Mouse (Mus musculus) liver, postnatal 0 days (tissue): ENCODE measurements around the gene Smim23. TPM values are rescaled to one million over a fixed set of nuclear protein-coding genes. Genes with fewer than 3 reads are reported as not detected.

Experiments used
- ATAC-seq: fragments of 200-750 bp; cut with Nextera tagmentation; 2 replicates; pipeline ENCODE4 v1.8.0; 2017; ENCODE audit warnings: mild to moderate bottlenecking, moderate library complexity
- DNase-seq: peaks from one replicate; pipeline ENCODE4 v3.0.0-alpha.2; 2016
- H3K27ac ChIP-seq: fragments of 300-500 bp; sonication (generic); 2 replicates; pipeline ENCODE4 v1.5.1; 2014; ENCODE audit warnings: antibody characterized with exemption, moderate library complexity, mild to moderate bottlenecking, low read depth
- H3K27me3 ChIP-seq: fragments of 300-500 bp; sonication (generic); 2 replicates; pipeline ENCODE4 v1.6.1; 2014; ENCODE audit warnings: low read length, control low read depth, mixed read lengths; ENCODE audit not compliant: insufficient read depth
- H3K36me3 ChIP-seq: fragments of 300-500 bp; sonication (generic); replicated peaks from 2 replicates; pipeline ENCODE4 v1.6.1; 2014; ENCODE audit warnings: mild to moderate bottlenecking, control low read depth, low read length, moderate library complexity, mixed read lengths; ENCODE audit not compliant: insufficient read depth
- H3K4me1 ChIP-seq: fragments of 300-500 bp; sonication (generic); 2 replicates; pipeline ENCODE4 v1.6.1; 2014; ENCODE audit warnings: antibody characterized with exemption, mild to moderate bottlenecking, control low read depth; ENCODE audit not compliant: insufficient read depth
- H3K4me2 ChIP-seq: fragments of 300-500 bp; sonication (generic); 2 replicates; pipeline ENCODE4 v1.6.1; 2014; ENCODE audit warnings: low read depth, mild to moderate bottlenecking, low read length, moderate library complexity, mixed read lengths
- H3K4me3 ChIP-seq: fragments of 300-500 bp; sonication (generic); 2 replicates; pipeline ENCODE4 v1.5.1; 2014; ENCODE audit warnings: low read depth, low read length
- H3K9ac ChIP-seq: fragments of 300-500 bp; sonication (generic); replicated peaks from 2 replicates; pipeline ENCODE4 v1.6.1; 2014; ENCODE audit warnings: mild to moderate bottlenecking, moderate library complexity
- H3K9me3 ChIP-seq: fragments of 300-500 bp; sonication (generic); 2 replicates; pipeline ENCODE4 v1.6.1; 2016; ENCODE audit warnings: mild to moderate bottlenecking, control low read depth, low read length, mixed read lengths
- CTCF ChIP-seq: sonication (generic); IDR thresholded peaks from 2 replicates; pipeline ENCODE4 v1.5.1; 2016; ENCODE audit warnings: antibody characterized with exemption, low read depth
- EP300 ChIP-seq: IDR thresholded peaks from 2 replicates; pipeline ENCODE4 v1.6.1; 2016; ENCODE audit warnings: antibody characterized with exemption, low read depth, mild to moderate bottlenecking
- WGBS: fragments of 180-500 bp; shearing (Covaris S2); extraction: QIAGEN DNeasy Blood & Tissue Kit; methylation state at CpG from one replicate; pipeline ENCODE4 v1.1.7; 2014; ENCODE audit not compliant: insufficient replicate concordance; 5-methylcytosine and 5-hydroxymethylcytosine counted together
- polyA plus RNA-seq: library from polyadenylated mRNA; unstranded; fragments of >200 nt; fragmentation: Nextera tagmentation; extraction: Ambion mirVana; gene quantifications from 2 replicates; pipeline ENCODE4 v1.2.1, GENCODE M21; 2015

Gene Smim23
- not detected in 2 replicates for polyA plus RNA-seq

DNA sequence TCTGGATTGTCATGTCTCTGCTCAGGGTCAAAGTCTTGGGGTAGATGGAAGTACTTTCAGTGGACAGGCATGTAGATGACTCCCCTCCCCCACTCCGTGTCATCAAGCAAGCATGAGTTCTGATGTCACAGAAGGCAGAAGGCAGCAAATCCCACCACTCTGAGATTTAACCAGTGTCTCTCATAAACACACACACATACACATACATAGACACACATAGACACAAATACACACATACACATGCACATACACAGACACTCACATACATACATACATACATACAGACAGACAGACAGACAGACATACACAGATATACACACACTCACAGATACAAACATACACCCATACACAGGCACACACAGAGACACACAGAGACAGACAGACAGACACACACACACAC, at the start of gene Smim23:
Gene Smim23 (minus strand): TSS at position 101 of the 400 bp plus-strand sequence.
- WGBS: 75% methylated on average over 1 of the region's 1 CpGs
- TF ChIP-seq CTCF: no peak
- no peak for TF ChIP-seq EP300

DNA sequence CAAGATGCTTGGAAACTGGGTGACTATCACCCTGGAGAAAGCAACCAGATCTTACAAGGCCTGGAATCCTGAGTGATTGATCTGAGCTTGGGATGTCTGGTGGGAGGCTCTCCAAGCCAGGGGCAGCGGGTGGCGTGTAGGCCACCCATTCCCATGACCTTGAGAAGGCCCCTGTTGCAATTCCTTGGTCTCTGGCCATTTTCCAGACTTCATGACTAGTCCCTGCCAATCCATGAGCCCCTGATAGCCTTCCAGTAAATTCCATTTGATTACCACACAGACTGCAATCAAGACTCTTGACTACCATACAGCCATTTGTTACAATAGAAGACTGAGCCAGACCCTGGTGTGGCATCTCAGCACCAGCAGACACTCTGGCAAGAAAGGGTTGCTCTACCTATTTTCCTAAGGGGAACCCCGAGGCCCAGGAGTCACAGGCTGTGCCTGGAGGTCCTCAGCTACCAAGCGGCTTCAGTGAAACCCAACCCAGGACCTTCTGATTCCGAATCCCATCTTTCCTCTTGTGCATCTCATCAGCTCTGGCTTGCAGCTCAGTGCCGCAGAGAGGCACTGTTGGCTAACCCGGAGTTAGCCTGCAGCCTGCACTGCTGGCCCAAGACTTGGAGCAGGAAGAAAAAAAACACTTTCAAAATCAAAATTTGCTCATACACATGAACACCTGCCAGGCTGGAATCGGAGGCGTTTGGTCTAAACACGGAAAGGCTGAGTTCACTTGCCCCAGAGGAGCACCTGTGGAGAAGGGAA, 44.4 kb upstream of the Smim23 start:
- WGBS: 71% methylated on average over 10 of the region's 10 CpGs
- Histone ChIP-seq H3K9ac (no peak overlapping the region), H3K4me2 (no peak overlapping the region), H3K9me3 (no peaks in the 10 kb centered on the region), H3K4me1 (no peaks in the 10 kb centered on the region), H3K4me3 (no peak overlapping the region), H3K36me3 (no peaks in the 10 kb centered on the region), H3K27ac (no peak overlapping the region), H3K27me3 (no peaks in the 10 kb centered on the region)
- DNase-seq (no peak), ATAC-seq (no peak)
- TF ChIP-seq CTCF (no peak), EP300 (no peak)

More for the DNA sequence above, at the start of gene Smim23:
- ATAC-seq: no peak
- Histone ChIP-seq H3K27ac (no peak within 1 kb of the TSS), H3K4me2 (no peak within 1 kb of the TSS), H3K4me1 (no peaks in the 10 kb centered on the region), H3K4me3 (no peak within 1 kb of the TSS), H3K9ac (no peak within 1 kb of the TSS), H3K36me3 (no peaks in the 10 kb centered on the region), H3K9me3 (no peaks in the 10 kb centered on the region), H3K27me3 (no peaks in the 10 kb centered on the region)
- no peak for DNase-seq

DNA sequence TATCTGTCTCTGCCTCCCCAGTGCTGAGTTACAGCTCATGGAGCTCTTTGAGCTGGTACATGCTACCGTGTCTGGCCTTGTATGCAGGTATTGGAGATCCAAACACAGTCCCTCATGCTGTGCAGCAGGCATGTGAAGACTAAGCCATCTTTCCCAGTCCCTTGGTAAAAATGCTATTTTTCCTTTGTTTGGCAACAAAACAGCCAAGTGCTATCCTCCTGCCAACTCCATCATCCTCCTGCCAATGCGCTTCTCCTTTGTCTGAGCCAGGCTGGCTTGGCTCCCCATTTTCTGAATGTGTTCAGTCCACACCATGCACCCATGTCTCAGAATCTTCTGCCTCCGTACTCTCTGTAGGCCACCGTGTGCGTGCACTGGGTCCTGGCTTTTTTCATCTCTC, 40.2 kb upstream of the Smim23 start:
- no peak for ATAC-seq
- 86% methylated on average over 5 of the region's 5 CpGs for WGBS
- Histone ChIP-seq H3K4me1 (no peaks in the 10 kb centered on the region), H3K36me3 (no peaks in the 10 kb centered on the region), H3K9me3 (no peaks in the 10 kb centered on the region), H3K27ac (no peak overlapping the region), H3K4me2 (no peak overlapping the region), H3K9ac (no peak overlapping the region), H3K27me3 (no peaks in the 10 kb centered on the region), H3K4me3 (no peak overlapping the region)
- TF ChIP-seq EP300: no peak
- no peak for TF ChIP-seq CTCF
- no peak for DNase-seq

DNA sequence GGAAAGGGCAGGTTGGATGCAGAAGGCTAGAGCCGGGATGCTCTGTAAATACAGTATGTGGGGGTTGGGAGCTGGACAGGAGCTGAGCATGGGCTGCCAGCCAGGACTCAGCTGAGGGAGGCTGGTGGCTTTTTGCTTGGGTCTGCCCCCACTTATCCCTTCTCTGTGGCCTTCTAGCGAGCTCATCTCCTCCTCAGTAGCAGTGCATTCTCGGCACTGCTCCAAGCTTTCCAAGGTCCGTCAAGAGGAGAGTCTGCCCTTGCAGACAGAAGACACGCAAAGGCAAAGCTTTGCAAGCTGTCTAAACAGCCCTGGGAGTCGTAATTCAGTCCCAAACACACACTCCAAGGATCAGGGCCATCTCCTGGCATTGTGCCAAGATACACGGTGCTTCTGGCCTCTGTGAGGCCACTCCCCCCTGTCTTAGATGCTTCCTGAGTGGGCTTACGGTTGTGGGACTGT, 33.0 kb upstream of the Smim23 start:
- Histone ChIP-seq H3K9me3 (no peaks in the 10 kb centered on the region), H3K9ac (no peak overlapping the region), H3K27me3 (no peaks in the 10 kb centered on the region), H3K4me2 (no peak overlapping the region), H3K4me3 (no peak overlapping the region), H3K36me3 (no peaks in the 10 kb centered on the region), H3K27ac (no peak overlapping the region), H3K4me1 (no peaks in the 10 kb centered on the region)
- no peak for TF ChIP-seq CTCF
- TF ChIP-seq EP300: no peak
- 29% methylated on average over 8 of the region's 8 CpGs for WGBS
- ATAC-seq (no peak), DNase-seq (no peak)

DNA sequence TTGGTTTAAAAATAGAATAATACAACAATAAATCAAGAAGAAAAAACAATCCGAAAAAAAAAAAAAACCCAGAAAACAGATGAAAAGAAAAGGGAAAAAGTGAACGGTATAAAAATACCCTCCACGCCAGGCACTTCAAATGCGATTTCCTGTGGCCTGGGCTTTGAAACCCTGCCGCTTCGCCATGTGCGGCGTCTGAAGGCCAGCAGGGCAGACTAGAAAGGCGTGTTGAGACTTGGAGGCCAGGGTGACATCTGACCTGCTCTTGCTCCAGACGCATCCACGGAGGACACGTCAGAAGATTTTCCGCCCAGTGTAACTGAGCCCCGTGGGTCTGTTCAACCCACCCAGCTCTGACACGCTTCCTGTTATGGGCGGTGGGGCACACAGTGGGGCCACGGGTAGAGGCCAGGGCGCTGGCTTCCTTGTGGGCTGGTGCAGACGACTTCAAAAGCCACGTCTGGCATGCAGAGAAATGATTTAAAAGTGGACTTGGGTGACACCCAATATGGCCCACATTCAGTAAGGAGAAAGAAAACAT, 22.3 kb upstream of the Smim23 start:
- no peak for DNase-seq
- H3K9ac ChIP-seq: no peak overlapping the region
- no peaks in the 10 kb centered on the region for H3K4me1 ChIP-seq
- WGBS: 67% methylated on average over 20 of the region's 20 CpGs
- no peaks in the 10 kb centered on the region for H3K27me3 ChIP-seq
- H3K4me3 ChIP-seq: no peak overlapping the region
- H3K4me2 ChIP-seq: no peak overlapping the region
- ATAC-seq: no peak
- no peak overlapping the region for H3K27ac ChIP-seq
- H3K9me3 ChIP-seq: no peaks in the 10 kb centered on the region
- H3K36me3 ChIP-seq: no peaks in the 10 kb centered on the region
- TF ChIP-seq EP300 (no peak), CTCF (no peak)

DNA sequence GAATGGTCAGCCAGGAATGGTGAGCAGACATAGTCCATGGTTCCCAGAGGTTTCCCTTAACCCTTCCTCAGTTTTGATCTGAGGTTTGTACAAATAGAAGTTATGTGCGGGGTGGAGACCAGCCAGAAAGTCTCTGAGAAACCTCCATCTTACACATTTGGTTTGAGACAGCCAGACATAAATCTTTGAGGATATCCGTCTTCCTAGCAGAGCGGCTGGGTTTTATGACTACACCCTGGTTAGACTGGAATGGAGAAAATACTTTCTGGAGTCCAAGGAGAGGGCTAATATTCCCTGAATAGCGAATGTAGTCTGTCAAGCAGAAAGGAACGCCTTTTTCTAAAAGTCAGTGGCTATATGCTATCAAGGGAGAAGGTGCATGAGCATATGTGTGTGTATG, 16.8 kb upstream of the Smim23 start:
- Histone ChIP-seq H3K27ac (no peak overlapping the region), H3K4me2 (no peak overlapping the region), H3K9me3 (no peaks in the 10 kb centered on the region), H3K36me3 (no peaks in the 10 kb centered on the region), H3K9ac (no peak overlapping the region), H3K4me3 (no peak overlapping the region), H3K4me1 (no peaks in the 10 kb centered on the region), H3K27me3 (no peaks in the 10 kb centered on the region)
- WGBS: 75% methylated on average over 5 of the region's 5 CpGs
- TF ChIP-seq CTCF (no peak), EP300 (no peak)
- ATAC-seq (no peak), DNase-seq (no peak)
